Mouse (Mus musculus) fat pad, adult 2 months (tissue): ENCODE measurements around the gene Mier3.

Experiments used
- DNase-seq: peaks from one replicate; pipeline ENCODE4 v3.0.0-alpha.2; 2011; ENCODE audit warnings: low read depth, low spot score; ENCODE audit errors: extremely low read depth

Mier3 gene

GRCm38 (mm10) chr13:111680679-111681078, at the start of gene Mier3:
Gene Mier3 (plus strand): TSS chr13:111680979.
- no peak for DNase-seq

DNA sequence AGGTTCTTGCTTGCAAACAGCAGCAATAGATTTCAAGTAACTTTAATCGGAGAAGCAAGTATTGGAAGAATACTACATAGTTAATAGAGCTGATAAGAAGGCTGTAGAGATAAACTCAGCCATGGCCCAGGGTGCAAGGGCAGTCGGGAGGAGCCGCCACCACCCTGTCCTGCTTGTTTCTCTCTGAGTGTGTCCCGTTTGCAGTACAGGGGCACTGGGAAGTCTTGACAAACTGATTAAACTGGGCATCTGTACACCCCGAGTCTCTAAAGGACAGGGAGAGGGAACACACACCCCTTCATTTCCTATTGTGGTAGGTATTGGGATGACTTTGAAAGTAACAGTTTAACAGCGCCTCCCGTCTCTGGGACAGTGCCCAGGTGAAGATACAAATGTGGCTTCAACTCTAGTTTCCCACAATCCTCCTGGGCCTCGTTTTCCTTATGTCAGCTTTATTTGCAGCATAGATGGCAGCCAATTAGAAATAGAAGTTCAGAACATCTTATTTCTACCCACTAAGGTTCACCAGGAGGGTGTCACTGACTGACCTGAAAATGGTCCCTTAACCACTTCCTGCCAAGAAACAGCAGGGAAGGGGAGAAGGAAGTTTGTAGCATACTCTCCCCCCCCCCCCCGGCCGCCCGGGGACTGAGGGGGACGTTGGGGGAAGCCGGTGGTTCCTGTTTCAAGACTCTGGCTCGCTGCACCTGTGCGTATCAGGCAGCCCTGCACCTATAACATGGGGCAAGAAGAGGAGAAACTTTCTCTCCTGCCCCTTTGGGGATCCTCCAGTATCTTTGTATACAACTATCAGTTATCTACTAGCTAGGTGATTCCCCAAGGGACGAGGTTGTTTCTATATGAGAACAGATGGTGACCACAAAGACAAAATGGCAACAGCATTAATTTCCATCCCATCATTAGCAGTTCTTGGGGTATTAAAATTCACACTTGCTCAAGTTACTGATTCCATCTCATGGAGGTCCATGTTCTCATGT, 46.3 kb upstream of the Mier3 start:
- DNase-seq, result no peak

- no peak for DNase-seq
Measured at GRCm38 (mm10) chr13:111640319-111640718, 40.5 kb upstream of the Mier3 start.

- no peak for DNase-seq
Measured at GRCm38 (mm10) chr13:111643636-111644035, 37.1 kb upstream of the Mier3 start.

DNA sequence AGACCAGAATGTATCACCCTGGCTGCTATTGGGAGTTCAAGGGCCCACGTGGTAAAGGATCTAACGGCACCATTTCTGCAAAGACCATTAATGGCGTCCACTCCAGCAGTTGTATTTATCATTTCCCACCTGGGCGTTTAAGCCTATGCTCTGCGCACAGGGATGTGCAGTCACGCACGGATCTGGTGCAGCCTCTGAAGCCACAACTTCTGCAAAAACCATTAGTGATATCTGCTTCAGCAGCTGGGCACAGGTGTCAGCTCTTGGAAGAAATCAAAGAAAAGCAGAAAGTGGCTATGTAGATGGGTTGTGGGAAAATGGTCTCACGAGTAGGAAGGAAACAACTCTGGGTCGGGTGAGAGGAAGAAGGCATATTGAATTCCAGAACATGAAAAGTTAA, 34.6 kb upstream of the Mier3 start:
- DNase-seq, result no peak

DNA sequence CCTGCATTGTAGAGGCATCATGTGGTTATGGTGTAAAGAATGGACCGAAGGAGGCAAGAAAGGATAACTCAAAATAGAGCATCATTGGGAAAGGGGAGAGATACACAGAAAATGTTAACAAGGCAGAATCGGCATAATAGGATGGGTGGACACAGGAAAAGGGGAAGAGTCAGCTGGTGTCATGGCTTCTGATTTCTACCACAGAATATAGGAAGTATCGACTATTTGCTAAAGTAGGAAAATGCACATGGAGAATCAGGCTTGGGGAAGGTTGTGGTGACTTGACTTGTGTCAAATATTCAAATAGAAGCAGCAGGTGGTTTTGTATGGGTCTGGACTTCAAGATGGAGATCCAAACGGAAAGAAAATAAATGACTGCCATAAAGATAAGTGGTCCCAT, 33.5 kb upstream of the Mier3 start:
- DNase-seq, result no peak

DNA sequence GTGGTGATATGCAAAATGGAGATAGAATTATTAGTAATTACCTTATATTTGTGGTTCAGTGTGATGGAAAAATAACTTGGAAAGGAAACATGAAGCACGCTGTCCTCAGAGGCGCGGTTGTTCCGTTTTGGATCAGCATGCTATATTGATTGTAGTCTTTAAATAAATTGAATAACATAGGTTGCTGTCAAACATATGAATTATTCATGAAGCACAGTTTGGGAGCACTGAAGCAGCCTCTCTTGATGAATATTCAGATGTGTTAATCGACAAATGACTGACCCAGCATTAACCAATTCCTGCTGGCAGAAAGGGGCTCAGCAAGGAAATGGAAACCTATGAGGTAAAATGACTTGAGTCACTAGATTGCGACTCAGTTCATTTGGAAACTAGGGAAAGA, 29.8 kb upstream of the Mier3 start:
- no peak for DNase-seq

DNA sequence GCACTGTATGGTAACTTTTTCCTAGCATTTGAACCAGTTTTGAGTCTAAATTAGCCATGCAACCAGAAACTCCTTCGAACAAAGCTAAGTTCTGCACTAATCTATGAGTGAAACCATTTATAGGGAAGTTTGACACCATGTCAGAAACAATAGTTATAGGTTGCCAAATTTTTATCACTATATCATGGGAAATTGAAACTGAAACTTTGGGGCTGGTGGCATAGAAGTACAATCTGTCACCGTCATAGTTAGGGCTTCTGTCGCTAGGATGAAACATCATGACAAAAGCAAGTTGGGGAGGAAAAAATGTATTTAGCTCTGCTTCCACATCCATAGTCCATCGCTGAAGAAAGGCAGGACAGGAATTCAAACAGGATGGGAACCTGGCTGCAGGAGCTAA, 25.5 kb upstream of the Mier3 start:
- DNase-seq, result no peak

DNA sequence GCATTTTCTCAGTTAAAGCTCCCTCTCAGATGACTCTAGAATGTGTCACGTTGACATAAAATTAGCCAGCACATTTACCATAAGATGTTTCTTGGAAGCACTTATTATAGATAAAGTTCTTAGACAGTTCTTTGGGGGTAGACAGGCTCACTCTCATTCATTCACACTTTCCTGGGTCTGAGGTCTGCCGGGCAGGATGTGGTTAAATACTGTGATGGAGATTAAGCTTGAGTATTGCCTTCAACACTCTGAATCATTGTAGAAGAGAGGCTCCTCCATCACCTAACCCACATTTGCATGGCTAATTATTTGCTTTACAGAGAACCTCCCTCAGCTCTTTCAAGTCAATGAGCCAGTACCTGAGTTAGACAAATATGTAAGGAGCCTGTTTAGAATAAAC, 24.9 kb upstream of the Mier3 start:
- DNase-seq, result no peak

DNA sequence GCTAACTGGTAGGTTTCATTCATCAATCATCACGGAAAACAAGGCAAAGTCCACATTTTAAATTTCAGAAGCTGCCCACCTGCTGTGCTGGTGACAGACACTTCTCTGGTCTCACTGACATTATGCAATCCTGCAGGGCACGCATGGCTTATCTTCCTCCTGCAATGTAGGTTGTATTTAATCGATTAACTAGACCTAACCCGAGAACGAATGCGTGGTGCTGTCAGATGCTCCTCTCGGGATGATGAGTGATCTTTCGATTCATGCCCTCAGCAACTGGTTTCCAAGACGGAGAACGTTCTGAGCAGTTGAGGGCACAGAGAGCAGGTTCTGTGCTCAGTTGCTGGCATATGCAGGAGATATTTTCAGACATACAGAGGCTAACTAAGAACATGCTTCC, 24.5 kb upstream of the Mier3 start:
- no peak for DNase-seq

- no peak for DNase-seq
Measured at GRCm38 (mm10) chr13:111656769-111657168, 24.0 kb upstream of the Mier3 start.

DNA sequence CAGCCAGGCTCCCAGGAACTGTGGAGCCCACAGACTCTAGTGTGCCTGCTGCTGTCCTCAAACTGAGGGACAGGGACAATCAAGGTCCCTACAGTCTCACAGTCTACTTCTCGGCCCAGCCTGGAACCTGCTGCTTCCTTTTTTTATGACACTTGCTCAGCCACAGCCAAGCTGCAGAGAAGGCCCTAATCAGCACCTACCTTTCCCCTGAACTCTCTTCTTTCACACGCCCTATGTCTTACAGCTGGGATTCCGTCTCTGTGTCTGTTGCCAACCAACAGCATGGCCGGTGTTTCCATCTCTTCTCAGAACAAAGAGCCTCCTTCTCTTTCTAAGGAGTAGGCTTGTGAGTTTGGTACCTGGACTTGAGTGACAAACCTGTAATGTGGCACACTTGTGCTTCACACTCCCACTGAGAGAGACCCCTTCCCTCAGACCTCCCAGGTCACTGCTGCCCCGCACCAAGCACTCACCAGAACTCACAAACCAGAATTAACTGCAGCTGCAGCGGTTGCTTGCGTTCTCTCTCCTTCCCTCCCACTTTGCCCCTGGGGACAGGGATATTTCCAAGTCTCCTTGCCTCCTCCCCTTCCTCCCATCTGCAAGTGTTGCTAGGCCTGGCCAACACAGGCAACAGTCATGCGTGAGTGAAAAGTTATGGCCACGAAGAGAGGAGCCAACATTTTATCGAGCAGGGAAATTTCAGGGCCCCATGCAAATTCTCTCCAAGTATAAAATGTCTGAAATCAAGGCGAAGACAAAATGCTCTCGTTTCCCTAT, 22.1 kb upstream of the Mier3 start:
- DNase-seq, result no peak

DNA sequence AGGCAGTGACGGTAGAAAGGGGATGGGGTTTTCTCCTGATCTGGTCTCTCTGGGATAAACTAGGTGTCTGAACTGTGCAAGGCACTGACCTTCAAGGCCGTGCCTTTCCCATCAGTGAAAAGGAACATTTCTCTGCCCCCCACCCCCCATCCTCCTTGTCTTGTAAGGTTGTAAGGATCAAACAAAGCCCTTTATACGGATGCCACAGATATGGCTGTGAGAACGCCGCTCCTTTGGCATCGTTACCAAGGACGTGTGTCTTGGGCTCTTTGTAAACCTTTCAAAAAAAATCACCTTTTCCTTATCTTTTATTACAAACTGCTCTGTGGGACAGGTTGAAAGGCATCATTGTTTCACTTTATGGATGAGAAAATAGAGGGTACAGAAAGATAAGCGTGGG, 21.3 kb upstream of the Mier3 start:
- no peak for DNase-seq

- no peak for DNase-seq
Measured at GRCm38 (mm10) chr13:111660072-111660471, 20.7 kb upstream of the Mier3 start.

GRCm38 (mm10) chr13:111660556-111660955, 20.2 kb upstream of the Mier3 start:
- DNase-seq, result no peak

DNA sequence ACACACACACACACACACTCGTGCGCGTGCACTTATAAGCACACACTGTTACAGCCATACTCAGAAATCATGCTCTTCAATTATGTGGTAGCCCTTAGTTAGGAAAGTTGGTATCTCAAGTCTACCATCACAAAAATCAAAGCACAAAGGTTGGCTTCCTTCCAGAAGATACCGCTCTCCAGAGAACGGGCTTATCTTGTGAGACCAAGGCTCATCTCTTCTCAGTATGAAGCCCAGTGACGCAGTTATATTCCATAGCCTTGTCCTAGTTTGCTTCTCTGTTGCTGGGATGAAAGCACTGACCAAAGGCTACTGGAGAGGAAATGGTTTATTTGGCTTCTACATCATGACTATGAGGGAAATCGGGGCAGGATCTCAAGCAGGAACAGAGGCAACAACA, 12.8 kb upstream of the Mier3 start:
- no peak for DNase-seq

- DNase-seq, result no peak
Measured at GRCm38 (mm10) chr13:111676841-111677240, 3.9 kb upstream of the Mier3 start.

DNA sequence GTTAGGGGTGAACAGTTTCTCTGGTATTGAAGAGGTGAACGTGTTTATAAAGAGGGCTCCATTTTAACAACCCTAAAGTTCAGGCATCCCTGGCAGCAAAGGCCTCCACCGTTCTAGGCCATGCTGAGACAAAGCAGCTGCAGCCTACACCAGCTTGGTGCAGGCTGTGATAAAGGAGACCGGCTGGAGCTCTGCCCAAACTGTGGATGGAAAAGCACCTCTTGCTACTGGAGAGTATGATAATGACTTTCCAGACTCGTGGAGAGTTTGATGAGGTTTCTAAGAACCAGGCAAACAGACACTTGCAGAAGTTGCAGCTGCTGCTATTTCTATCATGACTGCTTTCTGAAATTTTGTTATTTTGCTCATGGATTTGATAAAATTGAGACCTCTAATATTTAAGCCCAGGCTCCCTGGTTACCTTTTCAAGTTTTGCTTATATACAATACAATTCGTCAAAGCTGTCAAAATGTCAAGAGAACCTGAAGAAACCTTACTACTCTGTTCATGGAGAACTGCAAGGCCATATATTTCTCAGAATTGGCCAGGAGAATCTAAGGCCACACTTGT, 3.4 kb downstream of the Mier3 start:
- no peak for DNase-seq

- no peak for DNase-seq
Measured at GRCm38 (mm10) chr13:111685751-111686462, 5.1 kb downstream of the Mier3 start.

DNA sequence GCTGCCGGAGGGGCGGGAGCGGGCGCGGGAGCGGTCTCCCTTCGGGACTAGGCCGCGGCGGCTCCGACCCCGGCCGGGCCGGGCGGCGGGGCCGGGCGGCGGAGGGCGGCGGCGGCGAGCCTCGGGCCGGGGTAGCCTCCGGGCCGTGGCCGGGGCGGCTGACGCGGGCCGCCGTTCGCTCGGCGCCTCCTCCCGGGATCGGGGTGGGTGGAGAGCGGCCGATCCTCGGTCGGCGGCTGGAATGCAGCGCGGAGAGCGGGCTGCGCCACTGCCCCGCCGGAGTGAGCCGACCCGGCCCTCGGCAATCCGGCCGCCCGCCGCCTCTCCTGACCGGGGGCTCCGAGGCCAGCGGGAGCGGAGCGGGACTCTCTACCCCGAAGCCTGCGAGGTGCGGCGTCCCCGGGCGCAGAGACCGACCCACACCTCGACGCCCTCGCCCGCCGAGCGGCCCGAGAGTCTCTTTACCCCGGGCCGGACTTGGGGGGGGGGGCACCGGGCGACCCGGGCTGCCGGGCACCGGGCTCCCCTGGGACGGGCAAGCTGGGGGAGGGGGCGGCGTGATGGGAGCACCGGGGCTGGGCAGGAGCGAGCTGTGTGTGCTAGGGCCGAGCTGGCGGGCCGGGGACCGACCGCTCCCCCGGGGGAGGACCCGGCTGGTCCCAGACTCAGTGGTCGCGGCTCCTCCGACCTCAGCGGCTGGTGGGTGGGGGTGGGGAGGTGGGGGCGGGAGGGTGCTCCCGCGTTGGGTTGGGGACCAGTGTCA, 5.9 kb downstream of the Mier3 start:
- no peak for DNase-seq
